Mouse (Mus musculus): ENCODE data around the gene Mob2. TPM values are rescaled to one million over a fixed set of nuclear protein-coding genes. Genes with fewer than 3 reads are reported as not detected.
A peak's percentile ranks its signal among the peaks of the same experiment; 100 is the strongest.

Mob2 gene
- polyA plus RNA-seq (2015; fragmentation: Nextera tagmentation; extraction: Ambion mirVana), result 50.8 and 53.4 TPM in 2 replicates

- Histone ChIP-seq H3K27me3 (0 out of 2 replicates have a peak, but pooled peaks cover 4% of the 10 kb centered on the region), H3K36me3 (no peaks in the 10 kb centered on the region), H3K4me3 (peak within 1 kb of the TSS; percentile 98), H3K9me3 (no peaks in the 10 kb centered on the region), H3K27ac (replicated peaks) (peak within 1 kb of the TSS; percentile 83), H3K9ac (peak within 1 kb of the TSS; percentile 85), H3K4me1 (replicated peaks) (peaks cover 25% of the 10 kb centered on the region), H3K4me2 (peak within 1 kb of the TSS; percentile 88)
- under 1% methylated on average over 49 of the region's 49 CpGs for WGBS
- peak; percentile 95 for ATAC-seq (ENCODE audit: low FRiP score, low read depth)
Observed at GRCm38 (mm10) chr7:142060931-142061565, at the start of gene Mob2. Mob2 (minus strand) TSS chr7:142061065.

DNA sequence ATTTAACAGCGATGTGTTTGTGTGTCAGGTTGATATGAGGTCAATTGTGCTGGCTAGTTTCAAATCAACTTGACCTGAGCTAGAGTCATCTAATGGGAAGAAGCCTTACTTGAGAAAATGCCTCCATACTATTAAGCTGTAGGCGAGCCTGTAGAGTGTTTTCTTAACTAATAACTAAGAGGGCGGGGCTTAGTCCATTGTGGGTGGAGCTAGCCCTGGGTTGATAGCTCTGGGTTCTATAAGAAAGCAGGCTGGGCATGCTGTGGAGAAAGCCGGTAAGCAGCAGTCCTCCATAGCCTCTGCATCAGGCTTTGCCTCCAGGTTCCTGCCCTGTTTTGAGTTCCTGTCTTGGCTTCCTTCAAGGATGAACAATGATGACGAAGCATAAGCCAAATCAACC, 43.9 kb upstream of the Mob2 start:
- no peaks in the 10 kb centered on the region for H3K9me3 ChIP-seq
- H3K9ac ChIP-seq, result no peak overlapping the region

GRCm38 (mm10) chr7:142097776-142098175, 36.9 kb upstream of the Mob2 start:
- Histone ChIP-seq H3K27me3 (no peaks in the 10 kb centered on the region), H3K4me3 (peak overlapping the region; percentile 16; the same call in 1 of the 2 replicates)
- ATAC-seq (ENCODE audit: low FRiP score, low read depth), result peak; percentile 57; the same call in 1 of the 2 replicates

More for the DNA sequence above, 43.9 kb upstream of the Mob2 start:
- Histone ChIP-seq H3K4me1 (replicated peaks) (no peaks in the 10 kb centered on the region), H3K4me3 (no peak overlapping the region), H3K4me2 (no peak overlapping the region), H3K36me3 (no peaks in the 10 kb centered on the region), H3K27me3 (no peaks in the 10 kb centered on the region), H3K27ac (replicated peaks) (no peak overlapping the region)
- no peak for ATAC-seq (ENCODE audit: low FRiP score, low read depth)
- 55% methylated on average over 5 of the region's 5 CpGs for WGBS

DNA sequence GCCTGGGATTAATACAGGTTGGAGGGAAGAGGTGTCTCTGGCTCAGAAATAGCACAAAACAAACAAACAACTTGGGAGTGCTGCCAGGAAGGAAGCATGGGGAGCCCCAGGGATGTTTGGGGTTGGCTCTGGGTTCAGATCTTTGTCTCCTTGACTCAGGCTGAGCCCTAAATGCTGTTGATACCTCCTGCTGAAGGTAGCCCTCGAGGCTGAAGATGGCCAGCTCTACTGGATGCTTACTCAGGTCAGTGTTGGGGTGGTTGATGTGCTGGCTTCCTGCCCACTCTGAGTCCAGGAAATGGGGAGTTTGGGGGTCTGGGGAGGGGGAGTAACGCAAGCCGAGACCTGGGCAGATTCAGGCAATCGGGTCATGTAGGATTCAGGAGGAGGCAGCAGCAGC, 35.8 kb upstream of the Mob2 start:
- Histone ChIP-seq H3K36me3 (no peaks in the 10 kb centered on the region), H3K27me3 (no peaks in the 10 kb centered on the region), H3K9me3 (no peaks in the 10 kb centered on the region), H3K4me3 (0 out of 2 replicates have a peak overlapping the region, but pooled peaks have one; percentile 82), H3K9ac (0 out of 2 replicates have a peak overlapping the region, but pooled peaks have one; percentile 9), H3K4me2 (peak overlapping the region; percentile 92), H3K4me1 (replicated peaks) (peaks cover 40% of the 10 kb centered on the region), H3K27ac (replicated peaks) (no peak overlapping the region)
- WGBS, result 82% methylated on average over 4 of the region's 4 CpGs
- no peak for ATAC-seq (ENCODE audit: low FRiP score, low read depth)

More at GRCm38 (mm10) chr7:142097776-142098175, 36.9 kb upstream of the Mob2 start:
- no peaks in the 10 kb centered on the region for H3K9me3 ChIP-seq
- peaks cover 29% of the 10 kb centered on the region for H3K4me1 ChIP-seq (replicated peaks)
- H3K4me2 ChIP-seq, result peak overlapping the region; percentile 37
- H3K9ac ChIP-seq, result no peak overlapping the region
- WGBS, result 8% methylated on average over 9 of the region's 9 CpGs
- H3K27ac ChIP-seq (replicated peaks), result no peak overlapping the region
- no peaks in the 10 kb centered on the region for H3K36me3 ChIP-seq

DNA sequence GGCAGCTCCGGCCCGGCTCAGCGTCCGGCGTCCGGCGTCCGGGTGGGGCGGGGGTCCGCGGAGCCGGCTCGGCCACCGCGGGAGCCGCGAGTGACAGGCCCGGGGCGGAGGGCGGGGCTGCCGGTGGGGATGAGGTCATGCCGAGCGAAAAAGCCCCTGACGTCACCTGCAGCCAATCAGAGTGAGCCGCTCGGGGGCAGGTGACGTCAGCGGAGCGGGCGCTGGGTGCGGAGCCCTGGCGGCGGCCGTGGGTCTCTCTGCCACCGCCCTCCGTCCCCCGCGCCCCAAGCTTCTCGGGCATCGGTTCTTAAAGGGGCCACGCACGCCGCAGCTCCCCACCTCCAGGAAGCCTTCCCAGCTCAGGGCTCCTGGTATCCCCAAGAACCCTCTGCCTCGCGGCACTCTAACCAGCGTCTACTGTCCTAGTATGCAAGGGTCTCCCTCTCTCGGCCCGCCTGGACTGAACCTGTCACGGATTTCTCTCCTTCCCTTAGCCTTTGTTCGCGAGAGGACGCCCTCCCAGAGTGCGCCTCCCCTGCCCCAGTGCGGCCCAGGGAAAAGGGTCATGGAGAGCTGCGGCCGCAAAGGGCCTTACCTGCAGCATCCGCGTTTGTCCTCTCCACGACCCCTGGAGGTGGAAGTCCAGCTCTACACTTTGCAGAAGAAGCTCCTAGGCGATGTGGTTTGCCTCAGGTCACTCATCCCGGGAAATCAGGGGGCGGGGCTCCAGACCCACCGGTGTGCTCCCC, 34.5 kb upstream of the Mob2 start, which contains the start of gene Dusp8:
Dusp8 (minus strand) TSS at position 661 of the 749 bp plus-strand sequence.
- peak within 1 kb of the TSS; percentile 95 for H3K27ac ChIP-seq (replicated peaks)
- H3K4me3 ChIP-seq, result peak within 1 kb of the TSS; percentile 82
- peaks cover 53% of the 10 kb centered on the region for H3K4me1 ChIP-seq (replicated peaks)
- H3K9me3 ChIP-seq, result no peaks in the 10 kb centered on the region
- peak within 1 kb of the TSS; percentile 92 for H3K4me2 ChIP-seq
- peak; percentile 81 for ATAC-seq (ENCODE audit: low FRiP score, low read depth)
- under 1% methylated on average over 52 of the region's 63 CpGs for WGBS
- no peaks in the 10 kb centered on the region for H3K27me3 ChIP-seq
- no peaks in the 10 kb centered on the region for H3K36me3 ChIP-seq
- H3K9ac ChIP-seq, result peak within 1 kb of the TSS; percentile 97

GRCm38 (mm10) chr7:142094301-142095143, 33.7 kb upstream of the Mob2 start:
- no peaks in the 10 kb centered on the region for H3K36me3 ChIP-seq
- peak overlapping the region; percentile 97 for H3K9ac ChIP-seq
- peak overlapping the region; percentile 82 for H3K4me3 ChIP-seq
- no peaks in the 10 kb centered on the region for H3K9me3 ChIP-seq
- H3K4me1 ChIP-seq (replicated peaks), result peaks cover 61% of the 10 kb centered on the region
- peak overlapping the region; percentile 92 for H3K4me2 ChIP-seq
- peak overlapping the region; percentile 95 for H3K27ac ChIP-seq (replicated peaks)
- ATAC-seq (ENCODE audit: low FRiP score, low read depth), result peak; percentile 36
- H3K27me3 ChIP-seq, result no peaks in the 10 kb centered on the region
- under 1% methylated on average over 85 of the region's 89 CpGs for WGBS

- ATAC-seq (ENCODE audit: low FRiP score, low read depth), result no peak
- H3K9ac ChIP-seq, result peak overlapping the region; percentile 97
- WGBS, result 8% methylated on average over 6 of the region's 6 CpGs
- H3K4me3 ChIP-seq, result peak overlapping the region; percentile 82
- peak overlapping the region; percentile 92 for H3K4me2 ChIP-seq
- H3K36me3 ChIP-seq, result no peaks in the 10 kb centered on the region
- H3K27me3 ChIP-seq, result no peaks in the 10 kb centered on the region
- H3K9me3 ChIP-seq, result no peaks in the 10 kb centered on the region
- H3K4me1 ChIP-seq (replicated peaks), result peaks cover 69% of the 10 kb centered on the region
- H3K27ac ChIP-seq (replicated peaks), result peak overlapping the region; percentile 95
Observed at GRCm38 (mm10) chr7:142093696-142094240, 32.9 kb upstream of the Mob2 start.

DNA sequence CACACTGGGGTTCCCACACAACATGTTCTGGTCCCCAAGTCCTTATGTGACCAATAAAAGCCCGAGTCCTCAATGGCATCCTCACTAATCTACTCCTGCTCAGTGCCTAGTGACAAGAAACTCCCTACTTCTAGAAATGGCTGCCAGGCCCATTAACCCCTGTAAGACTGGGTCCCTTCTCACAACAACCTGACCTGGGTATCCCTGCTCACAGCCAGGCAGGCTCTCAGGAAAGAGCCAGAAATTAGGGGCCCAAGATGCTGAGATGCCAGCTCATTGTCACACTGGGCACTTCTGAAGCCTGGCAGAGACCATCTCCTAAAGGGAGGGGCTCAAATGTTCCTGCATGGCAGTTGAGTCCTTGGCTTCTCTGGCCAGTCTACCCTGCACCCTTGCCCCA, 32.1 kb upstream of the Mob2 start:
- Histone ChIP-seq H3K27me3 (no peaks in the 10 kb centered on the region), H3K27ac (replicated peaks) (peak overlapping the region; percentile 95), H3K4me1 (replicated peaks) (peaks cover 77% of the 10 kb centered on the region), H3K36me3 (peaks cover 7% of the 10 kb centered on the region; the same call in 1 of the 2 replicates), H3K4me3 (peak overlapping the region; percentile 82), H3K9me3 (no peaks in the 10 kb centered on the region), H3K4me2 (peak overlapping the region; percentile 92), H3K9ac (peak overlapping the region; percentile 97)
- no peak for ATAC-seq (ENCODE audit: low FRiP score, low read depth)
- 36% methylated on average over 1 of the region's 1 CpGs for WGBS

DNA sequence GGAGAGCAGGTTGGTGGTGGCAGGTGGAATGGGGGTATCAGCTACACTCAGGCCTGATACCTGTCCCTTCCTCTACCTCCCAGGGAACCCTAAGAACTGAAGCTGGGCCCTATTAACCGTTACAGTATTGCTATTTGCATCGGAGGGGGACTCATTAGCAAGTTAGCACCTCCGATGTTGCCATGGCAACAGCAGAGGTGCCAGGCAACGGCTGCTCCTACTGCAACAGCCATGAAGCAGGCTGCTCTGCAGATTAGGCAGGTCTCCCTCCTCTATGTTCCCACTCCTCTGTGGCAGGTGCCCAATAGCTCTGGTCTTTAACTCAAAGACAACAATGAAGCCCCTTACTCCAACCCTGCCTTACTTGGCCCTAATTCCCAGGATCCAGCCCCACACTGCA, 31.0 kb upstream of the Mob2 start:
- H3K4me2 ChIP-seq, result peak overlapping the region; percentile 92
- peaks cover 18% of the 10 kb centered on the region for H3K36me3 ChIP-seq
- peak overlapping the region; percentile 97 for H3K9ac ChIP-seq
- peak overlapping the region; percentile 82 for H3K4me3 ChIP-seq
- 0% methylated on average over 4 of the region's 4 CpGs for WGBS
- no peaks in the 10 kb centered on the region for H3K9me3 ChIP-seq
- ATAC-seq (ENCODE audit: low FRiP score, low read depth), result peak; percentile 23
- no peaks in the 10 kb centered on the region for H3K27me3 ChIP-seq
- H3K27ac ChIP-seq (replicated peaks), result peak overlapping the region; percentile 95
- peaks cover 74% of the 10 kb centered on the region for H3K4me1 ChIP-seq (replicated peaks)

DNA sequence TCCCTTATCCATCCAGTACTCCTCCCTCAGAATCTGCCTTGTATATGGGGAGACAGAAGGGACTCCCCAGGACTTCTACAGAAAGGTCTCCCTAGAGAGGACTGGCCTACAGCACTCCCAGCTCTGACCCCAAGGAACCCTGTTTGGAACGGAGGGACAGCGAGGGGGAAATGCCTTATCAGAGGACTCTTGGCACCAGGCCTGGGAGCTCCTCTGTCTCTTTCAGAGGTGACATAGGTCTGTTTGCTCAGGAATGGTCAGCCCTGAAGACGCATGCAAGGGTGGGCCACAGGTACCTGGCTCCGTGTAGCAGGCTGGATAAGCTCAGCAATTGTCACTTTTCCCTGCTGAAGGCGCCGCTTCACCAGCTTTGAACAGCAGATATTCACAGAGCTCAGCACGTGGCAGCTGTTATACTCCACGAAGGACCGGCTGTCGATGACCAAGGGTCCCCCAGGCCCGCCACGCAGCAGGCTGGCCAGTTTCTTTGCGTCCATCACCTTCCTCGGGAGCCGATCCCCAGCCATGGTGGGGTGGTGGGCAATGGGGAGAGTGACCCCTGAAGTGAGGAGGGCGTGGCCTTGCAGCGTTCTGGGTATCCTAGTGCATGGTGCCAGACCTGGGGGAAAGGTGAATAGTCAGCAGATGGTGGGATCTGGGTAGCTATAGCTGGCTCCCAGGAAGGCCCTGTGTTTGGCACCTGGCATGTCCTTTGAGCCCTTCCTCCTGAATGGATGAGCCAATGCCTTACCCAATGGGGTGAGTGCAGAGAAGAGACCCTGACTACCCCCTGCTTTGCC, 29.0 kb upstream of the Mob2 start:
- Histone ChIP-seq H3K9me3 (no peaks in the 10 kb centered on the region), H3K4me3 (peak overlapping the region; percentile 3; the same call in 1 of the 2 replicates), H3K36me3 (peaks cover 36% of the 10 kb centered on the region), H3K27me3 (no peaks in the 10 kb centered on the region), H3K4me2 (peak overlapping the region; percentile 92), H3K27ac (replicated peaks) (peak overlapping the region; percentile 95), H3K9ac (0 out of 2 replicates have a peak overlapping the region, but pooled peaks have one; percentile 29), H3K4me1 (replicated peaks) (peaks cover 67% of the 10 kb centered on the region)
- 34% methylated on average over 17 of the region's 17 CpGs for WGBS
- no peak for ATAC-seq (ENCODE audit: low FRiP score, low read depth)
